26 mouse cellular contexts compared by ENCODE assay signal in genomic region chr15:5799917-5800316, GRCm38 (mm10).
DNase-seq lines count a peak whose midpoint lies in the region; ATAC-seq and TF ChIP-seq lines count a peak whose summit lies in the region.
"Had no signal": no experiment of that assay in that cellular context is flagged by ENCODE, and none has a peak within 500 bp of the region (broad histone marks: within the 10 kb centered on the region; RNA-seq: fewer than 3 reads in every experiment).

No protein-coding gene starts in this region.

- no peaks in the 10 kb centered on the region for H3K9me3 ChIP-seq in liver, embryonic 12.5 days (replicated peaks)
- H3K9me3 ChIP-seq in liver, embryonic 11.5 days (ENCODE audit: control insufficient read depth, low read length) = no peaks in the 10 kb centered on the region
- no peaks in the 10 kb centered on the region for H3K9me3 ChIP-seq in liver, embryonic 15.5 days (replicated peaks)
- no peaks in the 10 kb centered on the region for H3K9me3 ChIP-seq in liver, postnatal 0 days (ENCODE audit: low read length)
- H3K9me3 ChIP-seq: embryonic facial prominence, embryonic 10.5 days; embryonic facial prominence, embryonic 12.5 days; forebrain, embryonic 13.5 days; forebrain, embryonic 15.5 days; G1E had no signal

- no peak for TF ChIP-seq POLR2A in testis, adult 2 months (IDR thresholded peaks at IDR 0.05; ENCODE audit: control insufficient read depth, low read depth, low read length)

- no peak overlapping the region for H3K4me3 ChIP-seq in liver, embryonic 12.5 days
- no peak overlapping the region for H3K4me3 ChIP-seq in liver, embryonic 11.5 days (ENCODE audit: low read depth, low read length)
- H3K4me3 ChIP-seq in testis, adult 2 months (ENCODE audit: control insufficient read depth, low read depth, low read length) = peak overlapping the region; percentile 18; the same call in 1 of the 2 replicates
- H3K4me3 ChIP-seq in liver, embryonic 15.5 days (replicated peaks) = no peak overlapping the region
- H3K4me3 ChIP-seq in liver, postnatal 0 days (ENCODE audit: low read depth, low read length) = no peak overlapping the region
- H3K4me3 ChIP-seq: embryonic facial prominence, embryonic 10.5 days; embryonic facial prominence, embryonic 12.5 days; forebrain, embryonic 13.5 days; forebrain, embryonic 15.5 days had no signal

- TF ChIP-seq EP300 in liver, postnatal 0 days (IDR thresholded peaks at IDR 0.05; ENCODE audit: low read depth) = 0 out of 2 replicates have a peak, but pooled peaks have one; percentile 20

- no peak overlapping the region for H3K4me2 ChIP-seq in liver, embryonic 12.5 days
- no peak overlapping the region for H3K4me2 ChIP-seq in liver, embryonic 11.5 days
- no peak overlapping the region for H3K4me2 ChIP-seq in liver, embryonic 15.5 days
- no peak overlapping the region for H3K4me2 ChIP-seq in liver, postnatal 0 days (ENCODE audit: low read depth, low read length)
- H3K4me2 ChIP-seq: embryonic facial prominence, embryonic 12.5 days; forebrain, embryonic 13.5 days; forebrain, embryonic 15.5 days had no signal

- WGBS in liver, embryonic 12.5 days (ENCODE audit: insufficient replicate concordance) = 60% methylated on average over 3 of the region's 3 CpGs
- WGBS in liver, embryonic 11.5 days = 72% methylated on average over 3 of the region's 3 CpGs
- 49% methylated on average over 3 of the region's 3 CpGs for WGBS in liver, embryonic 15.5 days (ENCODE audit: insufficient replicate concordance)
- 68% methylated on average over 3 of the region's 3 CpGs for WGBS in liver, postnatal 0 days (ENCODE audit: insufficient replicate concordance)

- TF ChIP-seq CTCF in testis, adult 2 months (IDR thresholded peaks at IDR 0.05; ENCODE audit: control insufficient read depth, insufficient read depth, insufficient replicate concordance, low read depth, low read length) = no peak
- TF ChIP-seq CTCF in liver, postnatal 0 days (IDR thresholded peaks at IDR 0.05; ENCODE audit: low read depth) = no peak

- ATAC-seq in liver, embryonic 12.5 days = peak; percentile 55; the same call in 1 of the 2 replicates
- ATAC-seq in liver, embryonic 11.5 days (replicated peaks; ENCODE audit: low FRiP score) = no peak
- ATAC-seq in liver, embryonic 15.5 days (ENCODE audit: insufficient read depth) = peak; percentile 47
- peak; percentile 19; the same call in 1 of the 2 replicates for ATAC-seq in liver, postnatal 0 days
- ATAC-seq: activated CD4-positive, CD25-positive, alpha-beta regulatory T cell, adult 4 months; CD4-positive, CD25-positive, alpha-beta regulatory T cell, adult 4 months; forebrain, embryonic 13.5 days; forebrain, embryonic 15.5 days; Patski had no signal

- no peaks in the 10 kb centered on the region for H3K4me1 ChIP-seq in liver, embryonic 12.5 days
- no peaks in the 10 kb centered on the region for H3K4me1 ChIP-seq in liver, embryonic 11.5 days (replicated peaks; ENCODE audit: control insufficient read depth, insufficient read depth, low read length)
- H3K4me1 ChIP-seq in testis, adult 2 months (ENCODE audit: control insufficient read depth, insufficient read depth, low read length) = no peaks in the 10 kb centered on the region
- H3K4me1 ChIP-seq in liver, embryonic 15.5 days (replicated peaks) = no peaks in the 10 kb centered on the region
- H3K4me1 ChIP-seq in liver, postnatal 0 days (ENCODE audit: insufficient read depth) = no peaks in the 10 kb centered on the region
- H3K4me1 ChIP-seq: embryonic facial prominence, embryonic 10.5 days; embryonic facial prominence, embryonic 12.5 days; forebrain, embryonic 13.5 days; forebrain, embryonic 15.5 days had no signal

- no peak overlapping the region for H3K9ac ChIP-seq in liver, embryonic 12.5 days
- no peak overlapping the region for H3K9ac ChIP-seq in liver, embryonic 11.5 days (ENCODE audit: low read depth, low read length)
- H3K9ac ChIP-seq in liver, embryonic 15.5 days = no peak overlapping the region
- H3K9ac ChIP-seq in liver, postnatal 0 days (replicated peaks) = no peak overlapping the region
- H3K9ac ChIP-seq: embryonic facial prominence, embryonic 12.5 days; forebrain, embryonic 13.5 days; forebrain, embryonic 15.5 days had no signal

- no peak overlapping the region for H3K27ac ChIP-seq in liver, embryonic 12.5 days
- no peak overlapping the region for H3K27ac ChIP-seq in liver, embryonic 11.5 days (ENCODE audit: low read depth, low read length)
- no peak overlapping the region for H3K27ac ChIP-seq in testis, adult 2 months (ENCODE audit: control insufficient read depth, insufficient read depth, low read depth, low read length)
- no peak overlapping the region for H3K27ac ChIP-seq in liver, embryonic 15.5 days (replicated peaks)
- no peak overlapping the region for H3K27ac ChIP-seq in liver, postnatal 0 days (ENCODE audit: low read depth)
- H3K27ac ChIP-seq: embryonic facial prominence, embryonic 10.5 days; embryonic facial prominence, embryonic 12.5 days; forebrain, embryonic 13.5 days; forebrain, embryonic 15.5 days had no signal

- no peaks in the 10 kb centered on the region for H3K36me3 ChIP-seq in liver, embryonic 12.5 days
- H3K36me3 ChIP-seq in liver, embryonic 11.5 days (ENCODE audit: control insufficient read depth, insufficient read depth, low read length) = no peaks in the 10 kb centered on the region
- H3K36me3 ChIP-seq in testis, adult 2 months (ENCODE audit: control insufficient read depth, insufficient read depth, low read length) = no peaks in the 10 kb centered on the region
- H3K36me3 ChIP-seq in liver, embryonic 15.5 days (replicated peaks) = no peaks in the 10 kb centered on the region
- no peaks in the 10 kb centered on the region for H3K36me3 ChIP-seq in liver, postnatal 0 days (replicated peaks; ENCODE audit: insufficient read depth, low read length)
- H3K36me3 ChIP-seq: embryonic facial prominence, embryonic 10.5 days; embryonic facial prominence, embryonic 12.5 days; forebrain, embryonic 15.5 days; G1E had no signal

- H3K27me3 ChIP-seq in liver, embryonic 12.5 days (replicated peaks) = no peaks in the 10 kb centered on the region
- H3K27me3 ChIP-seq in liver, embryonic 11.5 days (replicated peaks; ENCODE audit: control insufficient read depth, insufficient read depth, low read length) = no peaks in the 10 kb centered on the region
- H3K27me3 ChIP-seq in testis, adult 2 months (ENCODE audit: control insufficient read depth, insufficient read depth, low read length) = no peaks in the 10 kb centered on the region
- H3K27me3 ChIP-seq in liver, embryonic 15.5 days = no peaks in the 10 kb centered on the region
- H3K27me3 ChIP-seq in liver, postnatal 0 days (ENCODE audit: insufficient read depth, low read length) = no peaks in the 10 kb centered on the region
- H3K27me3 ChIP-seq: CH12.LX; embryonic facial prominence, embryonic 12.5 days; forebrain, embryonic 13.5 days; forebrain, embryonic 15.5 days; Patski had no signal

- DNase-seq in liver, embryonic 11.5 days (ENCODE audit: low spot score) = no peak
- DNase-seq in testis, postnatal 10 days (ENCODE audit: low spot score) = no peak
- no peak for DNase-seq in liver, postnatal 0 days
- no peak for DNase-seq in cerebellum, adult 8-10 months
- no peak for DNase-seq in ovary, postnatal 14 days (ENCODE audit: low spot score)
- DNase-seq: adrenal gland, adult 8-10 months; adrenal gland, postnatal 14 days; adrenal gland, postnatal 36 days; B cell, adult 2 months; cerebellum, adult 11 months; cerebellum, adult 18-20 months; cerebellum, adult 9-10 months; cerebellum, postnatal 10 days; cerebellum, postnatal 25 days had no signal
